Mouse (Mus musculus): ENCODE measurements around the gene Dtd1. TPM values are rescaled to one million over a fixed set of nuclear protein-coding genes. Genes with fewer than 3 reads are reported as not detected.

The Dtd1 gene
- polyA plus RNA-seq, 1 experiment from 2014 or later, result 50.8 TPM

- Histone ChIP-seq H3K9me3 (no peaks in the 10 kb centered on the region), H3K4me2 (no peak overlapping the region), H3K27me3 (no peaks in the 10 kb centered on the region), H3K36me3 (no peaks in the 10 kb centered on the region), H3K27ac (peak overlapping the region; percentile 51; the same call in 1 of the 2 replicates), H3K4me1 (peaks cover 22% of the 10 kb centered on the region), H3K4me3 (no peak overlapping the region), H3K9ac (no peak overlapping the region)
- WGBS, result 55% methylated on average over 5 of the region's 5 CpGs
- ATAC-seq (ENCODE audit: insufficient number of reproducible peaks, insufficient read depth, low FRiP score, low TSS enrichment, low read depth), result no peak
These were observed 119.6 kb downstream of the Dtd1 start for GRCm38 (mm10) chr2:144719294-144719693.

- WGBS, result 35% methylated on average over 4 of the region's 4 CpGs
- Histone ChIP-seq H3K4me2 (no peak overlapping the region), H3K9me3 (no peaks in the 10 kb centered on the region), H3K27me3 (no peaks in the 10 kb centered on the region), H3K4me3 (no peak overlapping the region), H3K4me1 (peaks cover 22% of the 10 kb centered on the region), H3K27ac (peak overlapping the region; percentile 52; the same call in 1 of the 2 replicates), H3K36me3 (no peaks in the 10 kb centered on the region), H3K9ac (no peak overlapping the region)
- ATAC-seq (ENCODE audit: insufficient number of reproducible peaks, insufficient read depth, low FRiP score, low TSS enrichment, low read depth), result no peak
These were observed 120.0 kb downstream of the Dtd1 start for GRCm38 (mm10) chr2:144719718-144720117.

- no peak for ATAC-seq (ENCODE audit: insufficient number of reproducible peaks, insufficient read depth, low FRiP score, low TSS enrichment, low read depth)
- 47% methylated on average over 5 of the region's 5 CpGs for WGBS
- Histone ChIP-seq H3K9me3 (no peaks in the 10 kb centered on the region), H3K9ac (no peak overlapping the region), H3K36me3 (no peaks in the 10 kb centered on the region), H3K27ac (peak overlapping the region; percentile 45; the same call in 1 of the 2 replicates), H3K27me3 (no peaks in the 10 kb centered on the region), H3K4me1 (peaks cover 22% of the 10 kb centered on the region), H3K4me3 (no peak overlapping the region), H3K4me2 (no peak overlapping the region)
These were observed 120.8 kb downstream of the Dtd1 start for GRCm38 (mm10) chr2:144720407-144720959.

- no peak for ATAC-seq (ENCODE audit: insufficient number of reproducible peaks, insufficient read depth, low FRiP score, low TSS enrichment, low read depth)
- Histone ChIP-seq H3K4me2 (no peak overlapping the region), H3K4me3 (no peak overlapping the region), H3K27ac (no peak overlapping the region), H3K9me3 (no peaks in the 10 kb centered on the region), H3K9ac (no peak overlapping the region), H3K27me3 (no peaks in the 10 kb centered on the region), H3K36me3 (no peaks in the 10 kb centered on the region), H3K4me1 (peaks cover 9% of the 10 kb centered on the region)
- 82% methylated on average over 1 of the region's 1 CpGs for WGBS
These were observed 125.0 kb downstream of the Dtd1 start for GRCm38 (mm10) chr2:144724679-144725078.

- ATAC-seq (ENCODE audit: insufficient number of reproducible peaks, insufficient read depth, low FRiP score, low TSS enrichment, low read depth), result no peak
- no peaks in the 10 kb centered on the region for H3K9me3 ChIP-seq
- no peak overlapping the region for H3K27ac ChIP-seq
- WGBS, result 90% methylated on average over 3 of the region's 3 CpGs
- no peaks in the 10 kb centered on the region for H3K27me3 ChIP-seq
- no peaks in the 10 kb centered on the region for H3K4me1 ChIP-seq
- no peak overlapping the region for H3K4me3 ChIP-seq
- H3K36me3 ChIP-seq, result no peaks in the 10 kb centered on the region
- H3K9ac ChIP-seq, result no peak overlapping the region
- H3K4me2 ChIP-seq, result no peak overlapping the region
These were observed 127.4 kb downstream of the Dtd1 start for GRCm38 (mm10) chr2:144727136-144727535.

GRCm38 (mm10) chr2:144729776-144730175 lies 130.1 kb downstream of the Dtd1 start:
- 92% methylated on average over 2 of the region's 2 CpGs for WGBS
- no peak for ATAC-seq (ENCODE audit: insufficient number of reproducible peaks, insufficient read depth, low FRiP score, low TSS enrichment, low read depth)
- no peaks in the 10 kb centered on the region for H3K4me1 ChIP-seq
- H3K36me3 ChIP-seq, result no peaks in the 10 kb centered on the region
- no peak overlapping the region for H3K9ac ChIP-seq
- H3K27me3 ChIP-seq, result no peaks in the 10 kb centered on the region
- no peak overlapping the region for H3K4me2 ChIP-seq
- no peaks in the 10 kb centered on the region for H3K9me3 ChIP-seq
- H3K4me3 ChIP-seq, result no peak overlapping the region
- no peak overlapping the region for H3K27ac ChIP-seq

GRCm38 (mm10) chr2:144738161-144738560 lies 138.5 kb downstream of the Dtd1 start:
- Histone ChIP-seq H3K4me3 (no peak overlapping the region), H3K27me3 (no peaks in the 10 kb centered on the region), H3K9me3 (no peaks in the 10 kb centered on the region), H3K27ac (peak overlapping the region; percentile 71), H3K36me3 (no peaks in the 10 kb centered on the region), H3K4me2 (no peak overlapping the region), H3K9ac (no peak overlapping the region), H3K4me1 (peaks cover 48% of the 10 kb centered on the region)
- ATAC-seq (ENCODE audit: insufficient number of reproducible peaks, insufficient read depth, low FRiP score, low TSS enrichment, low read depth), result no peak
- WGBS, result 65% methylated on average over 5 of the region's 5 CpGs

- Histone ChIP-seq H3K9me3 (no peaks in the 10 kb centered on the region), H3K27me3 (no peaks in the 10 kb centered on the region), H3K4me3 (no peak overlapping the region), H3K9ac (no peak overlapping the region), H3K4me1 (peaks cover 48% of the 10 kb centered on the region), H3K27ac (peak overlapping the region; percentile 71), H3K4me2 (no peak overlapping the region), H3K36me3 (no peaks in the 10 kb centered on the region)
- WGBS, result 51% methylated on average over 5 of the region's 5 CpGs
- no peak for ATAC-seq (ENCODE audit: insufficient number of reproducible peaks, insufficient read depth, low FRiP score, low TSS enrichment, low read depth)
These were observed 138.9 kb downstream of the Dtd1 start for GRCm38 (mm10) chr2:144738576-144738975.

- WGBS, result 29% methylated on average over 6 of the region's 6 CpGs
- Histone ChIP-seq H3K27ac (peak overlapping the region; percentile 72), H3K4me3 (no peak overlapping the region), H3K9ac (no peak overlapping the region), H3K4me2 (no peak overlapping the region), H3K9me3 (no peaks in the 10 kb centered on the region), H3K36me3 (no peaks in the 10 kb centered on the region), H3K27me3 (no peaks in the 10 kb centered on the region), H3K4me1 (peaks cover 48% of the 10 kb centered on the region)
- no peak for ATAC-seq (ENCODE audit: insufficient number of reproducible peaks, insufficient read depth, low FRiP score, low TSS enrichment, low read depth)
These were observed 140.9 kb downstream of the Dtd1 start for GRCm38 (mm10) chr2:144740577-144740997.

GRCm38 (mm10) chr2:144741973-144742372 lies 142.3 kb downstream of the Dtd1 start:
- peaks cover 51% of the 10 kb centered on the region for H3K4me1 ChIP-seq

GRCm38 (mm10) chr2:144743316-144743715 lies 143.6 kb downstream of the Dtd1 start:
- WGBS, result 84% methylated on average over 5 of the region's 5 CpGs

More at GRCm38 (mm10) chr2:144741973-144742372, 142.3 kb downstream of the Dtd1 start:
- WGBS, result 73% methylated on average over 10 of the region's 10 CpGs
- ATAC-seq (ENCODE audit: insufficient number of reproducible peaks, insufficient read depth, low FRiP score, low TSS enrichment, low read depth), result no peak; the same call in 1 of the 2 replicates
- H3K9ac ChIP-seq, result no peak overlapping the region
- H3K36me3 ChIP-seq, result no peaks in the 10 kb centered on the region
- no peak overlapping the region for H3K27ac ChIP-seq
- H3K27me3 ChIP-seq, result no peaks in the 10 kb centered on the region
- H3K4me3 ChIP-seq, result no peak overlapping the region
- H3K9me3 ChIP-seq, result no peaks in the 10 kb centered on the region
- H3K4me2 ChIP-seq, result no peak overlapping the region

GRCm38 (mm10) chr2:144745266-144745665 lies 145.6 kb downstream of the Dtd1 start:
- H3K27ac ChIP-seq, result no peak overlapping the region
- no peaks in the 10 kb centered on the region for H3K9me3 ChIP-seq
- WGBS, result 97% methylated on average over 2 of the region's 2 CpGs
- H3K36me3 ChIP-seq, result no peaks in the 10 kb centered on the region
- H3K9ac ChIP-seq, result no peak overlapping the region
- H3K4me3 ChIP-seq, result no peak overlapping the region
- peaks cover 25% of the 10 kb centered on the region for H3K4me1 ChIP-seq
- H3K27me3 ChIP-seq, result no peaks in the 10 kb centered on the region
- no peak overlapping the region for H3K4me2 ChIP-seq
- no peak for ATAC-seq (ENCODE audit: insufficient number of reproducible peaks, insufficient read depth, low FRiP score, low TSS enrichment, low read depth)

More at GRCm38 (mm10) chr2:144743316-144743715, 143.6 kb downstream of the Dtd1 start:
- ATAC-seq (ENCODE audit: insufficient number of reproducible peaks, insufficient read depth, low FRiP score, low TSS enrichment, low read depth), result no peak
- Histone ChIP-seq H3K27me3 (no peaks in the 10 kb centered on the region), H3K4me3 (no peak overlapping the region), H3K4me1 (peaks cover 40% of the 10 kb centered on the region), H3K9ac (no peak overlapping the region), H3K4me2 (no peak overlapping the region), H3K9me3 (no peaks in the 10 kb centered on the region), H3K36me3 (no peaks in the 10 kb centered on the region), H3K27ac (no peak overlapping the region)

Data from embryonic facial prominence, embryonic 13.5 days (tissue).